Mouse (Mus musculus) cerebellum, adult 18-20 months (tissue): ENCODE data around the gene Uspl1.
A peak's percentile ranks its signal among the peaks of the same experiment; 100 is the strongest.

Source experiments
- DNase-seq, 2 experiments: peaks; one replicate each; pipeline ENCODE4 v3.0.0; 2021

The Uspl1 gene

DNA sequence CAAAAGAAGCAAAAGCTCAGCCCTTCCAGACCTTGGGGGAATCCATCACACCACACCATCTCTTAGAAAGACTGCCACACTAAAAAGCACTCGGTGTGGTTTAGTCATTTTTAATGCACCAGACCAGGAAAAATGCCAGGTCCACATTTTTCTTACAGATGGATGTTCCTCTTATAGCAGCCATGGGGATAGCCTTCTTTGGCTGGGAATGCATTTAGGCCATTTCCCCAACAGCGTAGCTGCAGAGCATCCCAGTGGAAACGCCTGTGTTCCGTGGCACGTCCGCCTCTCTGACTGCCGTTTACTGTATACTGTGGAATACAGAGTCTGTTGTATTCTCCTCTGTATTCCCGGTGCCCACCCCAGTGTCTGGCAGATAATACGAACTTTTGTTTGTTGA, 15.3 kb upstream of the Uspl1 start:
- DNase-seq, result peak; percentile 10 to 16

DNA sequence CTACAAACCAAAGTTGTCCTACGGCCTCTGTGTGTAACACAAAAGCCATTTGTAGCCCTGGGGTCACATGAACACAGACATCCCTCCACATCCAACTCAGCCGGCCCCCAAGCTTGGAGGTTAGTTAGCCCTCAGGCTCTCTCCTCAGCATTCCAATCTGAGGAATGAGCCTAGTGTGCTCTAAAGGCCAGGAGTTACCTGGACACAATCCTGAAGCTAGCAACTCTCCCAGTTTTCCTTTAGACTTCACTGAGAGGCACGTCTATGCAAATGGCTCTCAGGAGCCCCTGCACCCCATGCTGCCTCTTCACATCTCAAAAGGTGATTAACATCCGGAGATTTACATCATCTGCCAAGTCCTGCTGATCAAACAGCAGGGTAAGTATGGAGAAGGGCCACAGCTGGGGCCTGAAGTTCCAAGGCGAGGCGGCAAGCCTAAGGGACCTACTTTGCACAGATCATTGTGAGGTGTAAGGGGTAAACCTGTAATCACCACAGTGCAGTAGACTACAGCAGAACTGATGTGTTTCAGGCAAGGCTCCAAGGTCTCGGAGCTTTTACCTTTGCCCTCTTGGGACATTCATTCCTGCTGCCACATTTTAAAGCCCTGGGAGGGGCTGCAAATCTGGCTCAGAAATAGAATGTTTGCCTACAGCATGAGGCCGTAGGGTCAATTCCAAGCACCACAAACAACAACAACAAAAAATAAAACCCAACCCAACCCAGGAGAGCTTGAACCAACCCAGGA, 13.1 kb upstream of the Uspl1 start:
- no peak for DNase-seq

DNA sequence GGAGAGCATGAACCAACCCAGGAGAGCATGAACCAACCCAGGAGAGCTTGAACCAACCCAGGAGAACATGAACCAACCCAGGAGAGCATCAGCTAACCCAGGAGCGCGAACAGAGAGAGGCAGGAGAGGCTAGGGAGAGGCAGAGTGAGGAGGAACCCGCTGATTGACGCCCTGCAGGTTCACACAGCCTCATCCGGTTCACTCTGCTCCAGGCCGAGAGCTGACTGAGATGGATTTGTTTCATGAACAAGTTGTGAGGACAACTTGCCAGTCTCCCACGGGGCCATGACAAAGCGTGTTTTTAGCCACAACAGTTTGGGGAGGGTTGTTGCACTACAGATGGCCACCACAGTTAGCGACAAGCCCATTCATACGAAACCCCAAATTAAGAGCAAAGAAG, 11.9 kb upstream of the Uspl1 start:
- DNase-seq, result no peak

DNA sequence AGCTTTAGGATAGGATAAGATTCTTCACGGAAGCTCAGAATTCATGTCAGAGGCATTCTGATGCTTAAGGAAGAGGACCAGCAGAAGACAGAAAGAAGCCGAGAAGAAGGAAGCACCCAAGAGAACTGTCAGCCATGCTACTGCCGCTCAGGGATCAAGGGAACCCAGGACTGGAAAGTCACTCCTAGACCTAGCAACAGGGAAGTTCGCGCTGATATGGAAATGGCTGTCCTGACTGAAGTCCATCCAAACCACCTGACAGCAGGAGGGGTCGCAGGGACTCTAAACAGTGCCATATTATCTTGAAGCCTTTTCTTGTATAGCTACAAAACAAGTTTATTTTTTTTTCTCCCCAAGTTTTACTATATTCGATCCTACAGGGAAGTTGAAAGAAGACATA, 9.6 kb upstream of the Uspl1 start:
- no peak for DNase-seq

DNA sequence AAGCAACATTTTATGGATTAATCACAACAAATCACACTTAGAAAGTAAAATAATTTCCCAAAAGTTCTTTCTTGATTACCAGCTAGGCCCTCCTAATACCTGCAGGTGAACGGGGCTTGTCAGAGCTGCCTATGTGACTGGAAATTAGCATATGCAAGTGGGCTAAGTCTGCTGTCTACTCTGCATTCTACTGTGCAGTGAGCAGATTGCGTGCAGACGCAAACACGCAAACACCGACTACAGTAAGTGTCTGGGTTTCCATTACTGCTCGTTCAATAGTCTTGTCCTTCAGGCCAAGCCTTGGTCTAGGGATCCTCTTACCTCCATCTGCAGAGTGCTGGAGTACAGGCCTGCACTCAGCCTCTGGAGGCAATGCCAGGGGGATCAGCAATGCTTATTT, 8.4 kb upstream of the Uspl1 start:
- no peak for DNase-seq

DNA sequence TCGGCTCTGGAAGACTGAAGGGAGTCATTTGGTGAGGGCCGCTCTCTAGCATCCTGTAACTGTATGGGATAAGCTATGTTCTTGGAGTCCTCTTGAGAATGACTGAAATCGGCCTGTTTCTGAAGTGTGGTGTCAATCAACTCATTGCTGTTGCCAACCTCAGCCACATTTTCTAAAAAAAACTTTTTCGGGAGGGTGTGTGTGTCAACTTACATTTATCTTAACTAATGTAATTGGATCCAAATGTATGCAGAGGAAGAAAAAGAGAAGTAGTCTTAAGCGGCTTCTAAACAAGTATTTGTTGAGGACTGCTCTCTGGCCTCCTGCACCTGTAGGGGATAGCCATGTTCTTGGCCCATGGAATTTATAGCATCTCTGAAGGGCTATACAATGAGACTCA, 6.1 kb upstream of the Uspl1 start:
- no peak for DNase-seq

DNA sequence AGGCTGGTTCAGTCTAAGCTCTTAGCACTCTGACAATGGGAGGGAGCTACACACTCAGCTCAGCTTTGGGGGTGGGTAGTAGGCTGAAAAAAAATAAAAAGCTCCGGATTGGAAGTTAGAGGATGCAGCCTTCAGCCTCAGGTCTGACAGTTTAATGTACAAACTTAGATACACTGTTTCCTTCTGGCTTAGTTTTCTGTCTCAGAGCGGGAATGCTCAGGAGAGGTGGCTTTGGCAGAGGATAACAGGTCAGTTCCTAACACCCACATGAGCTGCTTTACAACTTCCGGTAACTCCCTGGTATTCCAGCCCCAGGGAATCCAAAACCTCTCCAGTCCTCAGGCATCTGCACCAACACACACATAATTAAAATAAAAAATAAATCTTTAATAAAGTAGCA, 4.3 kb upstream of the Uspl1 start:
- no peak for DNase-seq

DNA sequence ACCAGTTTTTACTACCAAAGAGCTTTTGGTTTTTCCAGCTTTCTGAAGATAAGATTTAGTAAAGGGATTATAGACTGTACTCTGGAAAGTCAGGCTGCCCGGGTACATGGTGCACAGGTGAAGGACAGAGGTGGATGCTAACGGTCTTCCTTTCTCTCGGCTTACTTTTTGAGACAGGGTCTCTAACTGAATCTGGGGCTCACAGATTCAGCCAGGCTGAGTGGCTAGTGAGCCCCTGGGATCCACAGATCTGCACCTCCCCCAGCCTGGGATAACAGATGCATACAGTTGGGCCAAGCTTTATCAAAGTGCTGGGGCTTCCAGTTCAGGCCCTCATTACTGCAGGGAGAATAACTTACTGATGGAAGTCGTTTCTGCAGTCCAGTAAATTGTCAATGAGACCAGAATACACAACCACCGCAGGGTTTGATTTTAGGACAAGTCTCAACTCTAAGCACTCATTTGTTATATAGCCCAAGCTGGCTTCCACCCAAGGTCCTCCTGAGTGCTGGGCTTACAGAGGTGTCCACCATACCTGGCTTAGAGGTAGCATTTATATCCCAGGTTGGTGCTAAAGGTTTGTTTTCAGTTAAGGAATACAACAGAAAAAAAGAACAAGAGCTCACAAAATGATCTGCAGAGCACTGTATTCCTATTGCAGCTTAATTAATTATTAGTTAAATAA, 1.8 kb upstream of the Uspl1 start:
- peak in 1 of 2 experiments; percentile 18 for DNase-seq

DNA sequence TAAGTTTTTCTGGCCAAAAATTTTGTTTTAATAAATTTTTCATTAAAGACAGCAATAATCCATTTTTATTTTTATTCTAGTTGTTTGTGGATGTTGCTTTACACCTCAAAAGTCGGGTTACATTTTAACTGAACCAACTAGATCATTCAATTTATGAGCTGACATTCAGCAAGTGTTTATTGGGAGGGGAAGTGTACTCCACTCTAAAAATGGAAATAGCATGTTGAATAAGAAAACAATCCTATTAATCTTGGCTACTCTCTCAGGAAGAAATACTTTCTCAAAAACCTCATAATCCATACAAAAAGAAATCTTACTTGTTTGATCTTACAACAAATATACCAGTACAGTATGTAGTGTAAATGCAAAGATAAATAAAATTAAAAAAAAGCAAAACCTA, 1.0 kb upstream of the Uspl1 start:
- DNase-seq, result no peak

DNA sequence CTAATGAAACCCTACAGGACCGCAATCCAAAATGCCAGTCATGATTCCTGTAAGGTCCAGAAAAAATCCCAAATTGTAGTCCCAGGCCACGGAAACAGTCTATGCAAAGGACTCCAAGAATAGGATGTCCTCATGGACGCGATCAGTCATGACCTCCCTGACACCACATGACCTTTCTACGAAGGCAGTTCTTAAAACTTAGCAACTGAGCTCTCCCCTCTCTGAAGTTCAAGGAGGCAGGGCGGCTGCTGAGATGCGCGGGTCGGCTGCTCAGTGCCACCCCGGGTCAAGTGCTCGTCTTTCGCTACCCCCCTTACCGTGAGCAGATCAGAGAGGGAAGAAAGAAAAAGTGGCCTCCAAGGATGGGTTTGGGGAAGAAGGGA, 438 bp upstream of the Uspl1 start:
- no peak for DNase-seq

DNA sequence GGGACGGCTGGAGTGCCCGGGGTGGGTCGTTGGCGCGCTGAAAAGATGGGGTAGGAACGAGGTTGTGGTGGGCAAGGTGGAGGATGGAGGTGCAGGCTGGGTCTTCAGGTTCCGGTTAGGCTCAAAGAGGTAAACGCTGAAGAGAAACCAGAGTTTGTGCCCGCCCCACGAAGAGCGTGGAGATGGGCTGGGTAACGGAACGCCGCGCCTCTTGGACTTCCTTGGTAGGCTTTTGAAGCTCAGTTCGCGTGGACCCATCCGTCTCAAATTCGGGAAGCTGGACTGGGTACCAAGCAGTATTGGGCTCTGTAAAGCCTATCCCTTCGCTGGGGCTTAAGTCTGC, 665 bp downstream of the Uspl1 start:
- DNase-seq, result no peak

DNA sequence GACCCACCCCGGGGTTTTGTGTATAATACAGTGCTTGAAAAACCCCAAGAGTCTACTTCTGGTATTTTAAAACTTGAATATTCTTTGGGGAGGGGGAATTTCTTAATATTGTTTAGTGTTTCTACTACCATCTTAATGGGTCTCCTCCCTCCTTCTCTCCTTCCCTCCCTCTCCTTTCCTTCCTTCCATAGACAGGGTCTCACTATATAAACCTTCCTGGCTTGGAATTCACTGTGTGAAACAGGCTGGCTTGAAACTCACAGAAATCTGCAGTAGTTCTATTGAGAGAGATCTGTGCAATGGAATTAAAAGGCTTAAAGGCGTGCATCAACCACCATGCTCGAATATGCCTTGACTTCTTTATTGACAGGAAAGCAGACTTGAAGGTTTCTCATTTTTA, 1.7 kb downstream of the Uspl1 start:
- DNase-seq, result no peak

DNA sequence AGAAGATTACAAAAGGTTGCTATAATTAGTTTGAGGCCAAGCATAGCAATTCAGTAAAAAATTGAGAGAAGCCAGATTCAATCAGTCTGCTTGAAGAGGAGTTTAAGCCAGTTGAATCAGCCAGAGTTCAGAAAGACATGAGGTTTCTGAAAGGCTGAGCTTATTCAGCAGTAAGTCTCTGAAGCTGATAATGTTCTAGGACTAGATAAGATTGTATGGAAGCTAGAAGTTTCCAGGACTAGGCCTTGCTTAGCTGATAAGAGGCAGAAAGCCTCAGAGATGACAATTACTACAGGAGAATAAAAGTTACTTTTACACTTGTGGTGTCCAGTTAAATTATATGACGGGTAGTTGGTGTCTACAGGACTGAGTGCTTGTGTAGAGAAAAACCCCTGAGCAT, 6.0 kb downstream of the Uspl1 start:
- DNase-seq, result no peak

DNA sequence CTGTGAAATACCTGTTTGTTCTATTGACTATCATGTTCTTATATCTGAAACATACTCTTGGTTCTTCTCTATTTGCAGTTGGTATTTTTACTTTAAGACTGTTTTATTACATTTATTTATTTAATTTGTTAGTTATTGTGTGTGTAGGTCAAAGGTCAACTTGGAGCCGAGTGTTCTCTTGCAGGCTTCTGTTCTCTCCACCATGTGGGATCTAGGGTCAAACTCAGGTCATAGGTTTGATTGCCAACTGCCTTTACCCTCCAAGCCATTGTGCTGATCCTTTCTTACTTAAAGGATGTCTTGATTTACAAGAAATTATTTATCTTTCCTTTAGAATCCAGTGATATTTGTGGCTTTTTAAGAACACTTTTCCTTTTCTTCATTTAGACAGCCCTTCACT, 12.5 kb downstream of the Uspl1 start:
- DNase-seq, result no peak

DNA sequence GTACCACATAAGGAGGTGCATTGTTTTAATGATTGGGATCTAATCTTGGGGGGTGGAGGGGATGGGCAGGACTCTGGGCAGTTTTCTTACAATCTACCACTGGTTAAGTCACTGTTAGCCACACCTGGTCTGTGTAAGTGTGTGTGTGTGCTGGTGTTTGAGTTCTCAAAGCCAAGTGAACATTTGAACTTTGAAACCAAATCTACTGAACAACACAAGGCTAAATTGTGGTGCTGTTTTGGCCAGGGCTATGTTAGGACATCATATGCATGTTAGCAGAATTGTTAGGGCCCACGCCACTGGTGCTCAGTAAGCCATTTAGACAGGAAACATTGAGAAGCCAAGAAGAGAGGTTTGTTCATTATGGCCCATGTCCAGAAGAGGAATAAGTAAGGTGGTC, 14.6 kb downstream of the Uspl1 start:
- no peak for DNase-seq

DNA sequence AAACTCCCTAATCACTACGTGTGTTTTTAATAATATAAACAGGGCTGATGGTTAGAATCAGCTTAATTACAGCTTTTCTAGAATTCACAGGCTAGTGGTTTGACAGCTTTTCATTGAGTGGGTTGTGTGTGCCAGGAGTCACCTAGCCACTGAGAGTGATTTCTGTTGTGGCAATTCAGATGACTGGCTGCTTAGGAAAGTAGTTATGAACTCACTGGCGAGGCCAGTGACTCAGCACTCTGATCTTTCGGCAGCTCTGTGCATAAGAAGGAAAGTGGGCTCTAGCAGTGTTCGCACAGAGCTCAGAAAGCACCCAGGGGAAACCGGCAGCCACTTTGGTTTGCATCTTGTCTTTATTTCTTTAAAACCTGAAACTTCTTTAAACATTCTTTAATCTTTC, 18.8 kb downstream of the Uspl1 start:
- DNase-seq, result no peak

DNA sequence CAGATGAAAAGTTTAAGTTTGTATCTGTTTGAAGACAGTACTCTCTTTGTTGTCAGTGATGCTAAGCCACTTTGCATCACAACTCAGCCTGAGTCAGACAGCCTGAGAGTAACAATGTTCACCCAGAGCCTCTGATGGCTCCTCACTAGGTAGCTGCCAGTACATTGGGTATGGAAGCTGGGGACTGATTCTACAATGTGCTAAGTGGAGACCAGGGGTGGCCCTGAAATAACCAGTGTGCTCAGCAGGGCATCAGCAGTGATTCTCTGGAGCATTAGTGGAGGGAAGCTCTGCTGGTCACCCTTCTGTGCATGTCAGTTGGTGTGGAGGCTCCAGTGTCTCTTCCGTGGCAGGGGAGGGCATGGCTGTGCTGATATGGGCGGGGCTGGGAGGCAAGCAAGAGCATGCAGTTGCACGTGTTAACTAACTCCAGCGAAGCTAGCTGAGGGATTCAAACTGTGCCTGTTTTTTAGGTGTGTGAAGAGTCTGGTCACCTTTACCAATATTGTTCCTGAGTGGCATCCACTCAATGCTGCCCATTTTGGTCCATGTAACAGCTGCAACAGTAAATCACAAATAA, 19.7 kb downstream of the Uspl1 start:
- no peak for DNase-seq

DNA sequence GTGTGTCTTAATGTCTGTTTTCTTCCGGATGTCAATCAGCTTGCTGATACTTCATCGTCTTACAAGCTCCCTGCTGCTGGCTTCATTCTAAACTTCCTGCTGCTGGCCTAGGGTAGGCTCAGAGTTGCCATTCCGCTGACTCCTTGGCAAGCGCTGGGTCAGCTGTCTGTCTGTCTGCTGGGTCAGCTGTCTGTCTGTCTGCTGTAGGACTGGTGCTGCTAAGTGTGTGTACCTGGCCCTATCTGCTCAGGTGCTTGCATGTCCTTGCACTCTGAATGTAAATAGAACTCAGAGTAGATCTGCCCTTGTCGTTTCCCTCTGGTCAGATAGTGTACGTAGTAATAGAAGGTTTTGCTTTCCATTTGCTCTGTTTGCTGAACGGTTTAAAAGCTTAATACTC, 20.7 kb downstream of the Uspl1 start:
- DNase-seq, result no peak

DNA sequence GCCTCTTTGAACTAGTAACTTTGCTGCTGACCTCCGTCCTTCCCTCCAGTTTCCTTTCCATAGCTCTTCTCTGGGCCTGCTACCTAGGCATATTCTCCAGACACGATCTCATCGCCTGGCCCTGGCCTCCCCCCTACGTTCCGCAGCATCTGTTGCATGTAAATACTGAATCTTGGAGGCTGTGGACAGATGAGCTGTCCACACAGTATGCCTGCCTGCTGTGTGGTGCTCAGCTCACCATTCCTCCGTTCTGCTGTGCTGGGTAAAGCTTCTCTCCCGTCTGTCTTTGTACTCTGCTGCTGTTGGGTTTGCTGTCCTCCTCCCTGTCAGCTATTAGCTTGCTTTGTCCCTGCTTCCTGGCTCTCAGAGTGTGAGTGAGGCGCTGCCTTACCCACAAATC, 21.1 kb downstream of the Uspl1 start:
- no peak for DNase-seq

DNA sequence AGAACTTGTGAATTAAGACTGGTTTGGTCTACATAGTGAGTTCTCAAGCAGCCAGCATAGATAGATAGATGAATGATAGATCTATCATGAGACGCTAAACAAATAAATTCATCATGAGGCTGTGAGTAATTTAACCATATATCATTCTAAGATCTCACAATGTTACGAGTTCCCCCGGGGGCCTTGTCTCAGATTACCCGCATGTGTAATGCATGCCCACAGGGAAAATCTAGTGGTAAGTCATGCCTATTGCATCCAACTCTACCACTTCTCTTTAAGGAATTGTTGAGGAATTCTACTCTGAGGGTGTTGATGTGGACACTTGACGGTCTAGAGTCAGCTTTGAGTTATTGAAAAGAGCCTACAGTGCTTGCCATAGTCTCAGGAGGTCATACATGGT, 22.1 kb downstream of the Uspl1 start:
- no peak for DNase-seq

DNA sequence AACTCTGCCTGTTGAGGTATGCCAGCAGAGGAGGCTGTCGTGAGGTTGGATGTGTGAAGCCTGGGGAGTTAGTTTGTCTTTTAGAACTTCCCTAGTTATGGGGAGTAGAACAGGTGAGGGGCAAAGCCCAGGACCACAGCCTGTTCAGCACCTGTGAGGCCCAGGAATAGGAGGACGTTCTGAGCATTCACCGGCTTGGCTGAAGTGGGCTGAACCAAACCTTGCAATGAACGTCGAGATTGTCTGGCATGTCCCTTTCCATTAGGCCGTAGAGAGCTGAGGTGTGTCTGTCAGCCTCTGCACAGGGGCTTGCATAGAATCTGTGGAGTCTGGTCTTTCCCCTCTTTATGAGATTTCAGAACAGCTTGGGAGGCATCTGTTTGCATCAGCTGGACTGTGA, 23.5 kb downstream of the Uspl1 start:
- no peak for DNase-seq

DNA sequence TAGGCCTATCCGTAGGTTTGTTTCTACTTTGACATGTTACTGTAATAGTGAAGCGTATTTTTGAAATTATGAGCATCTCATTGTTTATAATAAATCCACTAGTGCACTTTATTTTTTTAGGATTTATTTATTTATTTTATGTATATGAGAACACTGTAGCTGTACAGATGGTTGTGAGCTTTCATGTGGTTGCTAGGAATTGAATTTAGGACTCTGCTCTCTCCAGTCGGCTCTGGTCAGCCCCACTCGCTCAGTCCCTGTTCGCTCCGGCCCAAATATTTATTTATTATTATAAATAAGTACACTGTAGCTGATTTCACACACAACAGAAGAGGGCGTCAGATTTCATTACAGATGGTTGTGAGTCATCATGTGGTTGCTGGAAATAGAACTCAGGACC, 24.6 kb downstream of the Uspl1 start:
- DNase-seq, result no peak

DNA sequence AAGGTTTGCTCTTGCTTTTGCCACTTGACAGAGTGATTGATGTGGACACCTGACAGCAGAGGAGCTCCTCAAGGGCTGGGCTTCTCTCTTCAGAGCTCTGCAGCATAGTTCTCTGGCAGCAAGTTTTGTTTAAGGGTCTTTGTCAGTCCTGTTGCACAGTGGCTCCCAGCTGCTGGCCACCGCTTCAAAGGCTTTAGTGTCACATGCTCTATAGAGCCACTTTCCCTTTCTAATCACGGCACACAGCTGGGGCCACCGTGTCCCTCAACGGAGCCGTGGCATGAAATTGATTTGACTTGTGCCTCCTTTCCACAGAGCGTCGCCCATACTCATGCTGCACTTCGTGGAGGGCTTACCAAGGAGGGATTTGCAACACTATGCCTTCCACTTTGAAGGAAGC, 25.2 kb downstream of the Uspl1 start:
- no peak for DNase-seq

DNA sequence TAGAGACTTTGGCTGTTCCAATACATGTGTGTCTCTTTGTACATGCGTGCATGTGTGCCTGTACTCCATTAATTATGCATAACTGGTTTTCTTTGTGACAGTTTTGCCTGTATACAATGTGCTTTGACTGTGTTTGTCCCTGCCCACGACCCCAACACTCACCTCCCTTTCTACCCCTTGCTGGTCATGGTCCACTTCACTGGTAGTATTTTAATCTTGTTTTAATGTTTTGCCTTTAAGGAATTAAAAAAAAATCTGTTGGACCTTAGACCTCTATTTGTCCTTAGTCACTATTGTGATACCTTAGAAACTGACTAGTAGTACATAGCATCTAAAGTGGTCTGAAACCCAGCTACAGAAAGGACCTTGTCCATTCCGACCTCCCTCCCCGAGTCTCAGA, 26.9 kb downstream of the Uspl1 start:
- no peak for DNase-seq

DNA sequence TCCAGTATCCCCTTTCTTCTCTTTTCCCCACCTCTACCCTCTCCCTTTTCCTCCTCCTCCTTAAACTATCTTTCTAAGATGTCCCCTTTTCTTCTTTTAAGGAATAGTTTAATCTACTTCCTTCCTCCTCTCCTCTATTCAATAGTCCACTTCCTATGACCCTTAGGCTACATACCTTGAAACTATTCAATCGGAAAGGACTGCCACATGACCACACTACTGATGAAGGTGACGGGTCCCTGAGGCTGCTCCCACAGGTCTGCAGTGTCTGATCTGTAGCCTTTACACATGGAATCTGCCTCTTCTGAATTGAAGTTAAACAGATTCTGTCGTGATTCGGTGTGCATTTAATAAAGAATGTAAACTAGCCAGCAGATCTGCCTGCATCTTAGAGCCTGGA, 28.7 kb downstream of the Uspl1 start:
- no peak for DNase-seq
